8 mouse cellular contexts compared by ENCODE assay signal in the genomic region with DNA sequence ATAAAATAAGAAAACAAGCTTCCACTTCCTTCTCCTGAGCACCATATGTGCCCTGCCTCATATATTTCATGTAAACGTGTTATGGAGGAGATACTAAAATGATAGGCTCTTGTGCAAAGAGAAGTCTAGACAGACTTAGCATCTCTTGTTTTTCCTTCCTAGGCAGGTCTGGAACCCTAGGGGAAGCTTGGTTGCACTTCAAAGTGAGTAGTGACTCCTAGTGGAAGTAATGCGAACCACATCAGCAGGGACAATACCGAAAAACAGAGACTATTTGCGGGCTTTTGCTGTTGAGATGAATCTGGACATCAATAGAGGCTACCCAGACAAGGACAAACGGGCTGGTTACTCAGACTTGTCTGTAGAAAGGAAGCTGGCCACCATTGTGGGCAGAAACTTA. TPM values are rescaled to one million over a fixed set of nuclear protein-coding genes. Genes with fewer than 3 reads are reported as not detected.
DNase-seq lines count a peak whose midpoint lies in the region; ATAC-seq and TF ChIP-seq lines count a peak whose summit lies in the region.

No protein-coding gene starts in this region.

- no peaks in the 10 kb centered on the region for H3K4me1 ChIP-seq in limb, embryonic 14.5 days (ENCODE audit: control insufficient read depth, insufficient read depth, low read length)

- no peak for ATAC-seq in limb, embryonic 14.5 days (ENCODE audit: low FRiP score, low read depth)

- H3K4me2 ChIP-seq in limb, embryonic 14.5 days (replicated peaks; ENCODE audit: low read depth, low read length, severe bottlenecking): no peak overlapping the region

- 15% methylated on average over 5 of the region's 5 CpGs for WGBS in limb, embryonic 14.5 days

- no peak for TF ChIP-seq POLR2A in brain, embryonic 14.5 days (IDR thresholded peaks at IDR 0.05; ENCODE audit: borderline replicate concordance, extremely low read depth, insufficient read depth, insufficient read length, poor library complexity, severe bottlenecking)
- TF ChIP-seq POLR2A in limb, embryonic 14.5 days (IDR thresholded peaks at IDR 0.05; ENCODE audit: borderline replicate concordance, extremely low read depth, insufficient read depth, insufficient read length): no peak

- no peaks in the 10 kb centered on the region for H3K27me3 ChIP-seq in limb, embryonic 14.5 days (ENCODE audit: control insufficient read depth, insufficient read depth, low read length)

- no peak overlapping the region for H3K4me3 ChIP-seq in limb, embryonic 14.5 days (replicated peaks; ENCODE audit: low read length)

- no peaks in the 10 kb centered on the region for H3K9me3 ChIP-seq in limb, embryonic 14.5 days (ENCODE audit: control insufficient read depth, low read length)

- DNase-seq in cerebellum, adult 18-20 months: peak; percentile 33 to 39
- no peak for DNase-seq in cerebellum, adult 9-11 months
- DNase-seq in left cerebral cortex, postnatal 14 days (ENCODE audit: low spot score in 2 of 2): peak; percentile 49 to 57
- DNase-seq in left cerebral cortex, adult 8-10 months (ENCODE audit: low spot score in 2 of 2): no peak
- peak; percentile 83 for DNase-seq in brain, embryonic 14.5 days (ENCODE audit: low read depth)
- peak; percentile 45 for DNase-seq in limb, embryonic 14.5 days (ENCODE audit: low spot score)
- DNase-seq in right cerebral cortex, adult 18-20 months: no peak
- DNase-seq in frontal cortex, postnatal 36 days (ENCODE audit: low spot score in 2 of 2): no peak

- H3K27ac ChIP-seq in limb, embryonic 14.5 days (replicated peaks; ENCODE audit: low read depth, low read length): no peak overlapping the region

- no peaks in the 10 kb centered on the region for H3K36me3 ChIP-seq in limb, embryonic 14.5 days (ENCODE audit: control insufficient read depth, insufficient read depth, low read length)

- TF ChIP-seq CTCF in brain, embryonic 14.5 days (IDR thresholded peaks at IDR 0.05; ENCODE audit: borderline replicate concordance, extremely low read depth, insufficient read depth, insufficient read length): peak; percentile 67; the same call in 1 of the 2 replicates

- intact Hi-C loops in left cerebral cortex, postnatal 14 days (cut with DNase I): no loop called here

- no peak overlapping the region for H3K9ac ChIP-seq in limb, embryonic 14.5 days (ENCODE audit: low read depth, low read length, severe bottlenecking)

RNA-seq across cellular contexts. Expression of a gene that starts 6.1 kb away (rescaled TPM):
- 10 to 100 TPM; 23.2 to 29.0 TPM for total RNA-seq in left cerebral cortex, postnatal 14 days (2021)
- total RNA-seq in left cerebral cortex, adult 8-10 months (2022): 10 to 100 TPM; 24.4 to 35.5 (median 31.8) TPM
- 16.5 and 23.3 TPM in 2 replicates for polyA plus RNA-seq in brain, embryonic 14.5 days (2012; rRNA removed)
- 17.0 and 19.3 TPM in 2 replicates for polyA plus RNA-seq in limb, embryonic 14.5 days (2012; rRNA removed)
- 38.4 and 41.1 TPM in 2 replicates for polyA plus RNA-seq in limb, embryonic 14.5 days (2014; fragmentation: Nextera tagmentation; extraction: Ambion mirVana)

RNA-seq across cellular contexts. Expression of a gene that starts 9.9 kb away (rescaled TPM):
- total RNA-seq in left cerebral cortex, postnatal 14 days (2021): 10 to 100 TPM; 21.4 to 22.7 TPM
- 10 to 100 TPM; 22.0 to 27.0 (median 23.4) TPM for total RNA-seq in left cerebral cortex, adult 8-10 months (2022)
- 37.7 and 44.3 TPM in 2 replicates for polyA plus RNA-seq in brain, embryonic 14.5 days (2012; rRNA removed)
- polyA plus RNA-seq in limb, embryonic 14.5 days (2012; rRNA removed): 52.2 and 60.1 TPM in 2 replicates
- polyA plus RNA-seq in limb, embryonic 14.5 days (2014; fragmentation: Nextera tagmentation; extraction: Ambion mirVana): 28.3 and 31.6 TPM in 2 replicates

RNA-seq across cellular contexts. Expression of a gene that starts 18.0 kb away (rescaled TPM):
- total RNA-seq in left cerebral cortex, postnatal 14 days (2021): 1 to 10 TPM in 1 of 2 experiments, under 1 TPM in 1; 0.87 to 1.3 TPM
- 1 to 10 TPM in 1 of 4 experiments, not detected in 3; 1.1 TPM for total RNA-seq in left cerebral cortex, adult 8-10 months (2022)
- polyA plus RNA-seq in brain, embryonic 14.5 days (2012; rRNA removed): 1.3 and 2.0 TPM in 2 replicates
- polyA plus RNA-seq in limb, embryonic 14.5 days (2012; rRNA removed): 0.59 and 1.2 TPM in 2 replicates
- polyA plus RNA-seq in limb, embryonic 14.5 days (2014; fragmentation: Nextera tagmentation; extraction: Ambion mirVana): 1.2 and 1.7 TPM in 2 replicates

RNA-seq across cellular contexts. Expression of a gene that starts 24.8 kb away (rescaled TPM):
- total RNA-seq in left cerebral cortex, postnatal 14 days (2021): 100 to 1,000 TPM; 197 to 204 TPM
- total RNA-seq in left cerebral cortex, adult 8-10 months (2022): 100 to 1,000 TPM; 148 to 171 (median 155) TPM
- polyA plus RNA-seq in brain, embryonic 14.5 days (2012; rRNA removed): 188 and 313 TPM in 2 replicates
- polyA plus RNA-seq in limb, embryonic 14.5 days (2012; rRNA removed): 148 and 234 TPM in 2 replicates
- polyA plus RNA-seq in limb, embryonic 14.5 days (2014; fragmentation: Nextera tagmentation; extraction: Ambion mirVana): 347 and 358 TPM in 2 replicates

Comparison
In these comparisons a context has a peak if more than half of its experiments do, and no peak if none do; other contexts are left out.
1. DNase-seq: peak in cerebellum, adult 18-20 months (2 of 2), left cerebral cortex, postnatal 14 days (2 of 2), brain, embryonic 14.5 days (single experiment) and limb, embryonic 14.5 days (single experiment); none in cerebellum, adult 9-11 months (single experiment), left cerebral cortex, adult 8-10 months (0 of 2), right cerebral cortex, adult 18-20 months (single experiment) and frontal cortex, postnatal 36 days (0 of 2).